Mouse (Mus musculus) lung, embryonic 16.5 days (tissue): Measurements from ENCODE around the gene Man2a2. TPM values are rescaled to one million over a fixed set of nuclear protein-coding genes. Genes with fewer than 3 reads are reported as not detected.

Experiments
- ATAC-seq: fragments of 200-750 bp; cut with Nextera tagmentation; 2 replicates; pipeline ENCODE4 v1.8.0; 2017; ENCODE audit warnings: low read depth, mild to moderate bottlenecking, moderate library complexity
- H3K27ac ChIP-seq: fragments of 300-500 bp; sonication (generic); 2 replicates; pipeline ENCODE4 v1.5.1; 2014; ENCODE audit warnings: mild to moderate bottlenecking, control low read depth, low read length
- H3K27me3 ChIP-seq: fragments of 300-500 bp; sonication (generic); 2 replicates; pipeline ENCODE4 v1.6.1; 2014; ENCODE audit warnings: low read depth, low read length, mixed read lengths; ENCODE audit not compliant: control insufficient read depth, insufficient read depth
- H3K36me3 ChIP-seq: fragments of 300-500 bp; sonication (generic); 2 replicates; pipeline ENCODE4 v1.6.1; 2014; ENCODE audit warnings: low read length; ENCODE audit not compliant: control insufficient read depth, insufficient read depth
- H3K4me1 ChIP-seq: fragments of 300-500 bp; sonication (generic); replicated peaks from 2 replicates; pipeline ENCODE4 v1.6.1; 2014; ENCODE audit warnings: low read length, mixed read lengths; ENCODE audit not compliant: control insufficient read depth, insufficient read depth
- H3K4me2 ChIP-seq: fragments of 300-500 bp; sonication (generic); 2 replicates; pipeline ENCODE4 v1.6.1; 2014; ENCODE audit warnings: low read depth, low read length, control low read depth
- H3K4me3 ChIP-seq: fragments of 300-500 bp; sonication (generic); 2 replicates; pipeline ENCODE4 v1.5.1; 2014; ENCODE audit warnings: mild to moderate bottlenecking, low read length, control low read depth
- H3K9ac ChIP-seq: fragments of 300-500 bp; sonication (generic); 2 replicates; pipeline ENCODE4 v1.6.1; 2014; ENCODE audit warnings: low read length, control low read depth
- H3K9me3 ChIP-seq: fragments of 300-500 bp; sonication (generic); 2 replicates; pipeline ENCODE4 v1.6.1; 2016; ENCODE audit warnings: low read length; ENCODE audit not compliant: control insufficient read depth
- WGBS: fragments of 180-500 bp; shearing (Covaris S2); extraction: QIAGEN DNeasy Blood & Tissue Kit; methylation state at CpG from one replicate; pipeline ENCODE4 v1.1.7; 2014; 5-methylcytosine and 5-hydroxymethylcytosine counted together
- polyA plus RNA-seq: library from polyadenylated mRNA; unstranded; fragments of >200 nt; fragmentation: Nextera tagmentation; extraction: Ambion mirVana; gene quantifications from 2 replicates; pipeline ENCODE4 v1.2.1, GENCODE M21; 2015

The Man2a2 gene
- polyA plus RNA-seq, 1 experiment from 2014 or later = 21.1 TPM

GRCm38 (mm10) chr7:80299568-80299967 is 71.6 kb downstream of the Man2a2 start:
- H3K4me2 ChIP-seq = no peak overlapping the region
- peaks cover 12% of the 10 kb centered on the region for H3K4me1 ChIP-seq
- H3K9me3 ChIP-seq = no peaks in the 10 kb centered on the region
- no peak overlapping the region for H3K4me3 ChIP-seq
- H3K36me3 ChIP-seq = peaks cover 27% of the 10 kb centered on the region
- ATAC-seq = no peak
- H3K9ac ChIP-seq = no peak overlapping the region
- H3K27ac ChIP-seq = no peak overlapping the region
- WGBS = 82% methylated on average over 3 of the region's 3 CpGs
- H3K27me3 ChIP-seq = no peaks in the 10 kb centered on the region

Other genes starting within 250 kb of the Man2a2 start
- gene Sema4b, start 184.5 kb downstream of the Man2a2 start, polyA plus RNA-seq = 15.8 and 16.3 TPM in 2 replicates
- 88.4 and 96.0 TPM in 2 replicates for gene Cib1, start 138.6 kb downstream of the Man2a2 start, polyA plus RNA-seq
- 3.5 and 3.9 TPM in 2 replicates for gene Gdpgp1, start 138.5 kb downstream of the Man2a2 start, polyA plus RNA-seq
- gene Ttll13, start 125.0 kb downstream of the Man2a2 start, polyA plus RNA-seq = 1.1 and 2.2 TPM in 2 replicates
- 46.2 and 47.4 TPM in 2 replicates for gene Ngrn, start 110.2 kb downstream of the Man2a2 start, polyA plus RNA-seq
- 9.7 and 10.7 TPM in 2 replicates for gene Vps33b, start 101.7 kb downstream of the Man2a2 start, polyA plus RNA-seq
- 166 and 182 TPM in 2 replicates for gene Prc1, start 76.9 kb downstream of the Man2a2 start, polyA plus RNA-seq
- gene Rccd1, start 46.9 kb downstream of the Man2a2 start, polyA plus RNA-seq = 7.2 and 8.9 TPM in 2 replicates
- 40.8 and 42.3 TPM in 2 replicates for gene Unc45a, start 30.4 kb downstream of the Man2a2 start, polyA plus RNA-seq
- 20.9 and 21.9 TPM in 2 replicates for gene Hddc3, start 28.3 kb downstream of the Man2a2 start, polyA plus RNA-seq
- gene Fes, start 16.6 kb upstream of the Man2a2 start, polyA plus RNA-seq = 18.5 and 19.3 TPM in 2 replicates
- gene Furin, start 34.1 kb upstream of the Man2a2 start, polyA plus RNA-seq = 12.6 and 12.7 TPM in 2 replicates
- 23.1 and 25.2 TPM in 2 replicates for gene Blm, start 163.7 kb upstream of the Man2a2 start, polyA plus RNA-seq